Mouse (Mus musculus): ENCODE results near the gene Ppargc1a. TPM values are rescaled to one million over a fixed set of nuclear protein-coding genes. Genes with fewer than 3 reads are reported as not detected.

The Ppargc1a gene
- total and polyA plus RNA-seq, 3 experiments: not detected

GRCm38 (mm10) chr5:51452033-51452432 lies 115.5 kb downstream of the Ppargc1a start:
- no peak overlapping the region for H3K27ac ChIP-seq (ENCODE audit: insufficient read depth, low read depth)
- H3K4me3 ChIP-seq (replicated peaks in 1 of 3; ENCODE audit: low read depth in 2 of 3, low read length in 2 of 3, poor library complexity in 1 of 3): no peak overlapping the region
- H3K36me3 ChIP-seq (replicated peaks in 1 of 2; ENCODE audit: control insufficient read depth in 1 of 2, insufficient read depth in 1 of 2, low read length in 1 of 2): no peaks in the 10 kb centered on the region
- no peak overlapping the region for H3K4me2 ChIP-seq (ENCODE audit: insufficient read depth, low read depth, poor library complexity, severe bottlenecking)
- no peak overlapping the region for H3K9ac ChIP-seq (ENCODE audit: insufficient read depth, low read depth)
- H3K27me3 ChIP-seq (replicated peaks): no peaks in the 10 kb centered on the region
- H3K9me3 ChIP-seq (replicated peaks; ENCODE audit: low read length): peaks cover 14% of the 10 kb centered on the region
- dilution Hi-C loops (cut with MboI; ENCODE audit: extremely low pct_ligation_motif_present, extremely low pct_unique_long_range_greater_than_20kb, low sequenced_read_pairs): no loop called here
- in situ Hi-C loops (cut with MboI; ENCODE audit: low pct_ligation_motif_present, low pct_unique_long_range_greater_than_20kb, low sequenced_read_pairs): no loop called here
- H3K79me2 ChIP-seq (replicated peaks; ENCODE audit: control insufficient read depth, extremely low read depth, insufficient read depth, poor library complexity, severe bottlenecking): no peaks in the 10 kb centered on the region
- no peak for DNase-seq (ENCODE audit: extremely low read depth)
- no peak for TF ChIP-seq CHD2 (IDR thresholded peaks at IDR 0.05; ENCODE audit: low read length)
- TF ChIP-seq POLR2A (IDR thresholded peaks at IDR 0.05; ENCODE audit: low read depth, low read length): no peak
- TF ChIP-seq ETS1 (conservative IDR thresholded peaks at IDR 0.05; ENCODE audit: low read depth, low read length): no peak
- no peak for TF ChIP-seq ZC3H11A (IDR thresholded peaks at IDR 0.05; ENCODE audit: low read depth, low read length)
- TF ChIP-seq CHD1 (IDR thresholded peaks at IDR 0.05; ENCODE audit: low read depth, low read length): no peak
- TF ChIP-seq GABPA (IDR thresholded peaks at IDR 0.05; ENCODE audit: insufficient replicate concordance, low read depth, low read length): no peak
- no peak for TF ChIP-seq RAD21 (IDR thresholded peaks at IDR 0.05; ENCODE audit: low read depth, low read length)
- no peak for TF ChIP-seq NRF1 (IDR thresholded peaks at IDR 0.05; ENCODE audit: low read depth, low read length)
- no peak for TF ChIP-seq POLR2AphosphoS2 (IDR thresholded peaks at IDR 0.05; ENCODE audit: low read depth, low read length)
- TF ChIP-seq JUND (conservative IDR thresholded peaks at IDR 0.05; ENCODE audit: low read depth, low read length): no peak
- TF ChIP-seq SIN3A (IDR thresholded peaks at IDR 0.05; ENCODE audit: low read length): no peak
- no peak for TF ChIP-seq E2F4 (IDR thresholded peaks at IDR 0.05; ENCODE audit: insufficient replicate concordance, low read depth, low read length)
- no peak for TF ChIP-seq MAX (IDR thresholded peaks at IDR 0.05; ENCODE audit: low read length)
- no peak for TF ChIP-seq MXI1 (IDR thresholded peaks at IDR 0.05; ENCODE audit: low read depth, low read length)
- no peak for TF ChIP-seq HCFC1 (IDR thresholded peaks at IDR 0.05; ENCODE audit: low read depth, low read length)
- no peaks in the 10 kb centered on the region for H3K4me1 ChIP-seq (ENCODE audit: control insufficient read depth in 1 of 2, insufficient read depth in 2 of 2)

GRCm38 (mm10) chr5:51447631-51448030 lies 119.9 kb downstream of the Ppargc1a start:
- dilution Hi-C loops (cut with MboI; ENCODE audit: extremely low pct_ligation_motif_present, extremely low pct_unique_long_range_greater_than_20kb, low sequenced_read_pairs) (no loop called here), in situ Hi-C loops (cut with MboI; ENCODE audit: low pct_ligation_motif_present, low pct_unique_long_range_greater_than_20kb, low sequenced_read_pairs) (no loop called here)
- no peaks in the 10 kb centered on the region for H3K27me3 ChIP-seq (replicated peaks)
- no peaks in the 10 kb centered on the region for H3K4me1 ChIP-seq (ENCODE audit: control insufficient read depth in 1 of 2, insufficient read depth in 2 of 2)
- H3K9me3 ChIP-seq (replicated peaks; ENCODE audit: low read length): peaks cover 27% of the 10 kb centered on the region
- no peak overlapping the region for H3K4me3 ChIP-seq (replicated peaks in 1 of 3; ENCODE audit: low read depth in 2 of 3, low read length in 2 of 3, poor library complexity in 1 of 3)
- TF ChIP-seq ZC3H11A (IDR thresholded peaks at IDR 0.05; ENCODE audit: low read depth, low read length): no peak
- no peak for TF ChIP-seq MAX (IDR thresholded peaks at IDR 0.05; ENCODE audit: low read length)
- no peak for TF ChIP-seq CTCF (conservative IDR thresholded peaks at IDR 0.05 in 1 of 2, IDR thresholded peaks at IDR 0.05 in 1 of 2; ENCODE audit: low read depth in 2 of 2, low read length in 2 of 2)
- TF ChIP-seq SIN3A (IDR thresholded peaks at IDR 0.05; ENCODE audit: low read length): no peak
- TF ChIP-seq ZNF384 (IDR thresholded peaks at IDR 0.05; ENCODE audit: low read depth, low read length): no peak
- H3K27ac ChIP-seq (ENCODE audit: insufficient read depth, low read depth): no peak overlapping the region
- H3K36me3 ChIP-seq (replicated peaks in 1 of 2; ENCODE audit: control insufficient read depth in 1 of 2, insufficient read depth in 1 of 2, low read length in 1 of 2): no peaks in the 10 kb centered on the region
- no peak overlapping the region for H3K4me2 ChIP-seq (ENCODE audit: insufficient read depth, low read depth, poor library complexity, severe bottlenecking)
- no peaks in the 10 kb centered on the region for H3K79me2 ChIP-seq (replicated peaks; ENCODE audit: control insufficient read depth, extremely low read depth, insufficient read depth, poor library complexity, severe bottlenecking)
- H3K9ac ChIP-seq (ENCODE audit: insufficient read depth, low read depth): no peak overlapping the region
- DNase-seq (ENCODE audit: extremely low read depth): no peak

Data from CH12.LX (cell line).